Mouse (Mus musculus): Measurements from ENCODE around the gene Dgki.

GRCm38 (mm10) chr6:36850422-36851129, 449.4 kb downstream of the Dgki start:
- TF ChIP-seq EP300 (IDR thresholded peaks at IDR 0.05; ENCODE audit: insufficient read depth, low read depth, low read length) (no peak), POLR2A (IDR thresholded peaks at IDR 0.05; ENCODE audit: insufficient read depth, low read depth, low read length) (no peak), CTCF (IDR thresholded peaks at IDR 0.05) (no peak)
